Mouse (Mus musculus) gastrocnemius, postnatal 14 days (tissue): Measurements from ENCODE around the gene Lcp2. TPM values are rescaled to one million over a fixed set of nuclear protein-coding genes. Genes with fewer than 3 reads are reported as not detected.

Experiments used
- DNase-seq: peaks from one replicate; pipeline ENCODE4 v3.0.0; 2021; ENCODE audit warnings: mixed read lengths
- intact Hi-C: fragments of 180-260 bp; cut with DNase I; formaldehyde crosslinking; loops from one replicate; pipeline ENCODE4 v1.15.1; 2025; ENCODE audit warnings: low total_unique reads
- total RNA-seq, 2 experiments: library from RNA; stranded (reverse); gene quantifications; 2 replicates each; pipeline ENCODE4 v1.2.3; 2021

Gene Lcp2
- total RNA-seq, 2 experiments from 2014 or later = 1.2 to 1.5 TPM

- intact Hi-C loops = no loop called here
These were observed 10.6 kb upstream of the Lcp2 start for GRCm38 (mm10) chr11:34035909-34036658.

GRCm38 (mm10) chr11:34040061-34040460 lies 6.7 kb upstream of the Lcp2 start:
- intact Hi-C loops = no loop called here
- DNase-seq = no peak

More at GRCm38 (mm10) chr11:34035909-34036658, 10.6 kb upstream of the Lcp2 start:
- DNase-seq = no peak

- DNase-seq = no peak
- intact Hi-C loops = no loop called here
These were observed 3.9 kb upstream of the Lcp2 start for GRCm38 (mm10) chr11:34042808-34043207.

DNA sequence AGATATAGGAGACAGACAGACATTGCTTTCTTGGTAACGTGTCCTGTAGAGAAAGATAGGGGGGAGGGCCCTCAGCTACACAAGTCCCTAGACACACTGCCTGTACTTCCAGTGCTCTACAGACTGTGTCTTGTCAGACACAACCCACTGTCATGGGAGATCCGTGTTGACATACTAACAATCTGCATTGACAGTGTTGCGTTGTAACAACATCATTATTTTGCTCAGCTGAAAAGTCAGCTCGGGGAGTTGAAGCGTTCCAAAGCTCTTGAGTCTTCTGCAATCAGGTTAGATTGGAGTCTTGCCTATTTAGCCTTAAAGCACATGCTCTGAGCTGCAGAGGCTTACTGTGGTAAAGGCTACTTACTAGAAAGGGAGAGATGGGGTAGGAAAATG lies 820 bp downstream of the Lcp2 start:
- no peak for DNase-seq
- intact Hi-C loops = no loop called here

DNA sequence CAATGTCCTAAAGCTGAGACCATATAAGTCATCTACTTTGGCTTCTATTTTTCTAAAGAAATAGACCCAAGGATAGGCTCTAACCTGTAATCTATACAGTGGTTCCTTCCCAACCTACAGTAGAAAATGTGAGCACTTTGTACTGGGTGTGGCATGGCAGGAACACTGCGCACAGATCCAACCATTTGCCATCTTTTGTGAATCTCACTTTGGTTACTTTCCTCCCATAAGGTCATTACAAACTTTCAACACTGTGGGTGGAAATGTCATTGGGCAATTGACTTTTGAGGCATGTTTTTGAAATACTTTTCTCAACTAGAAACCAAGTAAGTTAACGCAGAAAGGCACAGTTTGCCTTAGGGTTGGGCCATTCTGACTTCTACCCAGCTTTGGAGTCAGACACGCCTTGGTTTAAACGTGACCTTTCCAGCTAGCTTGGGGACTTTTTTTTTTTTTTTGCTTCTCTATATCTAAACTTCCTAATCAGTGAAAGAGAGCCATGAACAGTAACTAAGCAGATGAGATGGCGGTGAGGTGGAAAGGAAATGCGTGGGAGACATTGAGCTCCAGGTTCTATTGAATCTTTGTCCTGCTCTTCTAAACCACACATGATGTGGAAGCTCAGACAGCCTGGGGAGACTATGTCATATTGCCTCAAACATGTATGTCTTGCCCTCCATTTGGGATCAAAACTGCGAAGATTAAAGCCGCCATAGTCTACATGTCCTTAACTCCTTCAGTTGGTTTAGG lies 1.8 kb downstream of the Lcp2 start:
- no peak for DNase-seq
- intact Hi-C loops = no loop called here

DNA sequence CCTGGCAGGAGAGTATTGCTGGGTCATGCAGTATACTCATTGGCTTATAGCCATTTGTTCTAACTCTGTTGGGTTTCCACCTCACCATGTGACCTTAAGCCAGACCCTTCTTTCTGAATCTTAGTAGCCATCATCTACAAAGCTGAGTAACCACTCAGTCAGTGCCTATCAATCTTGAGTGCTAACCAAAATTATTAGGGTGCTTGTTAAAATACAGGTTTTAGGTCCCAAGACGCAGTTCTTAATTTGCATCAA lies 2.3 kb downstream of the Lcp2 start:
- intact Hi-C loops = no loop called here
- no peak for DNase-seq

DNA sequence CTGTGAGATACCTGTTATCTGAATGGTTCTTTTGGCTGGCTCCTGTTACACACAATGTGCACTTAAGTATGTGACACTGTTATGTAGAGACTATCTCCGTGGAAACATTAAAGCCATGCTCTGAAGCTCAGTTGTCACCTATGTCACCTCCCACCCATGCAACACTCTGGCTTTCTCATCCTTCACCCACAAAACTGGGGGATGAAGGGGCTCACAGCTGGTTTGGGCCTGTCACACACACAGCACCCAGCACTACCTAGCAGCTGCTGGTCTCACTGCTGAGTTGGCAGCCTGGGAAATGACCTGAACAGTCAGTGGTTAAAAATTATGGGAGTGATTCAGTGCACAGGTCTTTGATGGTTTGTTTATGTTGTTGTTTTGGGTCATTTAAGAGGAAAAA lies 3.3 kb downstream of the Lcp2 start:
- DNase-seq = no peak

GRCm38 (mm10) chr11:34050643-34051042 lies 3.9 kb downstream of the Lcp2 start:
- intact Hi-C loops = no loop called here
- DNase-seq = no peak

More for the DNA sequence above, 3.3 kb downstream of the Lcp2 start:
- intact Hi-C loops = no loop called here

DNA sequence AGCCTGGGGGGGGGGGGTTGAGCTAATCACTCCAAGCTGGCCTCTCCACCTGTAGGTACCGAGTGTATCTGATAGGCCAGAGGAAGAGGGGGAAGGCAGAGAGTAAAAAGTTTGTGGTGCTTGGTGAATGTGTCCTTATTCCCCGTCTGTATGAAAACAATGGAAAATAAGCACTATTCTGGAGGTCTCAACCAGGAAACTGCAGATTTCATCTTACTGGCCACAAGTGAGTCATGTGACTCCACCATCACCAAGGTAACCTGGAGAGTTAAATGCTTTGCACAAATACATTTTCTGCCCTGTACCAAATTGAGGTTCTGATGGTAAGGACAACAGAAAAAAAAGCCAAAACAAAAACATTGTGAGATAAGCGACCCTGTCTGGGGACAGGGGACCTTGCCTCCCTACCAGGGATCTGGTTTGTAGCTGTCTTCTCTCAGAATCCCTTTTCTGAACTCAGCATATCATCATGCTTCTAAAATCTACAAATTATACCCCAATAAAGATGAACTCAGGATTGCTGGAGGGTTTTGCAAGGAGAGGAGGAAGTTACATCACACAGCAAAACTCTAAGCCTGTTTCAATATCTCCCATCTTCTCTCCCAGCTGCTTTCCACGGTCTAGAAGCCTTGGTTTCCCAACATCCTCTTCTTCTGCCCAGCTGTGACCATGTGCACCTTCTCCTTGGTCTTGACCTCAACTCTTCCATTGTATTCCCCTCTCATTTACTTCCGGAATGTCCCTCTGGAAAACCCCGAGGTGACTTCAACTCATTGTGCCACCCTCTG lies 6.5 kb downstream of the Lcp2 start:
- no peak for DNase-seq
- intact Hi-C loops = no loop called here

GRCm38 (mm10) chr11:34054031-34054727 lies 7.5 kb downstream of the Lcp2 start:
- DNase-seq = no peak
- intact Hi-C loops = no loop called here

DNA sequence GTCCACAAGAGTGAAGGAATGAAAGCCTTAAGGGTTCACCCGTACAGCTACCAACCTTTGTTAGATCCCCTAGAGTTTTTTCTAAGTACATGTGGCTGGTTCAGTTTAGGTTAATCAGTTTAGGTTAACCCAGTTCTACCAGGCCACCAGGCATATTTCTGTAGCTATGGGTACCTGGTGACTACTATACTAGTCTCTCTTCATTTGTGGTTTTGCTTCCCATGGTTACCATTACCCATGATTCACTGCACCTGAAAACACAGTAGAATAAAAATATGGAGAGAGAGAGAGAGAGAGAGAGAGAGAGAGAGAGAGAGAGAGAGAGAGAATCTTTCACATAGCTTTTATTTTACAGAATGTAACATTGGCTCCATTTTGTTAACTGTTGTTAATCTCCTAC lies 10.0 kb downstream of the Lcp2 start:
- intact Hi-C loops = no loop called here

DNA sequence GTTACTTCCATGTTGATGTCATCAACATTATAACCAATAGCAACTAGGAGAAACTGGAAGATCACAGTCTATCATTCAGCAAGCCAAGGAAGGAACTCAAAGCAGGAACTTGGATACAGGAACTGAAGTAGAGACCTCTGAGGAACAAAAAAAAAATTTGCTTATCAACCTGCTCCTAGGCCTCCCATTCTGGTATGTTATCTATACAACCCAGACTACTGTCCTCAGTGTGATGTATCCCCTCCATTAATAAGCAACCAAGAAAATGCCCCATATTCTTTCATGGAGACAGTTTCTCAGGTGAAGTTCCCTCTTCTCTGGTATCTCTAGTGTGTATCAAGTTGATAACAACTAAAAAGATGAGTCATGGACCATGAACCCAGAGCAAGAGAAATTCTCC lies 11.6 kb downstream of the Lcp2 start:
- intact Hi-C loops = no loop called here

More for the DNA sequence above, 10.0 kb downstream of the Lcp2 start:
- no peak for DNase-seq

GRCm38 (mm10) chr11:34058960-34059359 lies 12.2 kb downstream of the Lcp2 start:
- no peak for DNase-seq
- intact Hi-C loops = no loop called here

More for the DNA sequence above, 11.6 kb downstream of the Lcp2 start:
- no peak for DNase-seq

DNA sequence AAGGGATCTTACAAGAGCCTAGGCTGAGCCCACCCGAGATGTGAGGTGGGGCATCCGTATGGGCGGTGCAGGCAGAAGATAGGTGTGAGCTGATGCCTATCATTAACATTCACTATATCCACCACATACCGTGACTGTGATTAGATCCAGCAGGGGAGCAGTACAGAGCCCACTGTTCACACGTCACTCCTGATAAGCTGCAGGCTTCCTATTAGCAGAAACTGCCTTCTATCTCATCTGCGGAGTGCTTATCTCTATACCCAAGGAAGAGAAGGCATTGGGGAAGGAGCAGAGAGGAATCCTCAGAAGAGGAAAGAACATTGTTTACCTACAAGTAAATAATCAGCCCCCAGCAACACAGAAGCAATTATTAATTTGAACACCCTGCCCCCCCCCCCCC lies 15.0 kb downstream of the Lcp2 start:
- DNase-seq = no peak
- intact Hi-C loops = no loop called here

DNA sequence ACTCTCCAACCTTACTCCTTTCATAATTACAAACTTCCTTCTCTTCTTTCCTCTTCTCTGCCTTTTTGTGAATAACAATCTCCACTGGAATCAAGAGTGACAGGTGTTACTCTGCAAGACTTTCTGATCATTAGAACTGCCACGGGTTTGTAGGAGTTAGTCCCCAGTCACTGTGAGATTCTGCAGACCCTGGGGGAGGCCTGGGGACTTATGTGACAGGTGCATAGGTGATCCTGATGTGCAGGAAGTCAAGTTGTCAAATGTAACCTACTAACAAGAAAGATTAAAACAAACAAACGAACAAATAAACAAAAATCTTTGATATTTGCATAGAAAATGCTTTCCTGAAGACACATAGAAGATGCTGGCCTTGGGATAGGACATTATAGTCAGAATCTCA lies 16.5 kb downstream of the Lcp2 start:
- DNase-seq = no peak
- intact Hi-C loops = no loop called here

GRCm38 (mm10) chr11:34063702-34064485 lies 17.2 kb downstream of the Lcp2 start:
- DNase-seq = no peak
- intact Hi-C loops = no loop called here

DNA sequence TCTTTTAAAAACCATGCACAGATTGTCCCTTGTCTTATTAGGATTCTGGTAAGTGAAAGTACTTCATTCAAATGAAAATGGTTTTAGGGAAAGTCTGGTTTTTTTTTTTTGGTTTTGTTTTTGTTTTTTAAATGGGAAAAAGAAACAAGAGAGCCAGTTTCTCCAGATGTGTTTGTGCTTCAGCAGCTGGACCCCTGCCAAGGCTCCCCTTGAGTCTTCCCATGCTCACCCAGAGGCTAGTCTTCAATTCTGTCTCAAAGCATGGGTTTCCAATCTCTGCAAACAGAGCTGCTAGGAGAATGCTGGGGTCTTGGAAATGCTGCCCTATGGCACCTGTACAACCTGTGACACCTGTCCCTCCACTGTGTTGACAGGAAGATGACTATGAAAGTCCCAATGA lies 23.9 kb downstream of the Lcp2 start:
- peak; percentile 25 for DNase-seq
- intact Hi-C loops = loop anchor here (5.0 kb wide), 1 partner anchor 63 kb away; no protein-coding TSS in a partner anchor

GRCm38 (mm10) chr11:34072309-34072708 lies 25.6 kb downstream of the Lcp2 start:
- DNase-seq = no peak
- intact Hi-C loops = loop anchor here (5.0 kb wide), 1 partner anchor 65 kb away; no protein-coding TSS in a partner anchor

- intact Hi-C loops = loop anchor here (5.0 kb wide), 1 partner anchor 66 kb away; no protein-coding TSS in a partner anchor
- peak; percentile 66 for DNase-seq
These were observed 27.1 kb downstream of the Lcp2 start for GRCm38 (mm10) chr11:34073776-34074175.
